29 mouse cellular contexts compared by ENCODE assay signal in genomic region chr10:51151833-51152232, GRCm38 (mm10).
"Had no signal": no experiment of that assay in that cellular context is flagged by ENCODE, and none has a peak within 500 bp of the region (broad histone marks: within the 10 kb centered on the region; RNA-seq: fewer than 3 reads in every experiment).

No protein-coding gene starts in this region.

- H3K4me1 ChIP-seq: limb, embryonic 12.5 days; liver, embryonic 12.5 days; liver, embryonic 13.5 days; liver, embryonic 15.5 days; megakaryocyte, embryonic 14.5 days had no signal

- DNase-seq: left cerebral cortex, postnatal 4 days; liver; liver, embryonic 13.5 days; liver, postnatal 0 days; lung, adult 2 months; lung, embryonic 14.5 days; lung, postnatal 10 days; lung, postnatal 14 days; lung, postnatal 36 days; lung, postnatal 4 days; midbrain, embryonic 14.5 days had no signal

- H3K36me3 ChIP-seq: limb, embryonic 10.5 days; limb, embryonic 12.5 days; limb, embryonic 13.5 days; limb, embryonic 15.5 days; liver, embryonic 12.5 days; liver, embryonic 13.5 days; liver, embryonic 15.5 days; lung, embryonic 15.5 days; midbrain, embryonic 10.5 days; midbrain, embryonic 12.5 days; midbrain, embryonic 13.5 days; midbrain, embryonic 15.5 days; neural tube, embryonic 12.5 days had no signal

- H3K27me3 ChIP-seq: limb, embryonic 12.5 days; limb, embryonic 13.5 days; limb, embryonic 15.5 days; liver, embryonic 12.5 days; liver, embryonic 13.5 days; liver, embryonic 15.5 days; lung, embryonic 15.5 days; megakaryocyte, embryonic 14.5 days; neural tube, embryonic 12.5 days had no signal

- H3K9me3 ChIP-seq: limb, embryonic 10.5 days; limb, embryonic 12.5 days; limb, embryonic 13.5 days; limb, embryonic 15.5 days; liver, embryonic 12.5 days; liver, embryonic 13.5 days; liver, embryonic 15.5 days; lung, embryonic 15.5 days; megakaryocyte, embryonic 14.5 days; midbrain, embryonic 10.5 days; midbrain, embryonic 12.5 days; midbrain, embryonic 13.5 days; midbrain, embryonic 15.5 days; neural tube, embryonic 12.5 days had no signal

- H3K4me2 ChIP-seq: limb, embryonic 12.5 days; limb, embryonic 13.5 days; limb, embryonic 15.5 days; liver, embryonic 11.5 days; liver, embryonic 12.5 days; liver, embryonic 13.5 days; liver, embryonic 15.5 days; lung, embryonic 14.5 days; lung, embryonic 15.5 days; midbrain, embryonic 11.5 days; midbrain, embryonic 12.5 days; midbrain, embryonic 13.5 days; midbrain, embryonic 15.5 days; neural tube, embryonic 12.5 days had no signal

- H3K9ac ChIP-seq: limb, embryonic 12.5 days; limb, embryonic 13.5 days; limb, embryonic 15.5 days; liver, embryonic 12.5 days; liver, embryonic 13.5 days; liver, embryonic 14.5 days; liver, embryonic 15.5 days; liver, postnatal 0 days; lung, embryonic 14.5 days; lung, embryonic 15.5 days; midbrain, embryonic 12.5 days; midbrain, embryonic 13.5 days; midbrain, embryonic 15.5 days; neural tube, embryonic 12.5 days had no signal

- H3K4me3 ChIP-seq: limb, embryonic 10.5 days; limb, embryonic 12.5 days; limb, embryonic 13.5 days; limb, embryonic 15.5 days; liver, embryonic 12.5 days; liver, embryonic 13.5 days; liver, embryonic 15.5 days; lung, embryonic 15.5 days; megakaryocyte, embryonic 14.5 days; midbrain, embryonic 10.5 days; midbrain, embryonic 12.5 days; midbrain, embryonic 13.5 days; midbrain, embryonic 15.5 days; myocyte; neural tube, embryonic 12.5 days had no signal

- H3K27ac ChIP-seq: limb, embryonic 10.5 days; limb, embryonic 12.5 days; limb, embryonic 13.5 days; limb, embryonic 15.5 days; liver, embryonic 12.5 days; liver, embryonic 13.5 days; liver, embryonic 14.5 days; liver, embryonic 15.5 days; lung, embryonic 15.5 days; macrophage; midbrain, embryonic 10.5 days; midbrain, embryonic 12.5 days; midbrain, embryonic 13.5 days; midbrain, embryonic 15.5 days; neural tube, embryonic 12.5 days had no signal
